Mouse (Mus musculus): ENCODE data around the gene Tssc4. TPM values are rescaled to one million over a fixed set of nuclear protein-coding genes. Genes with fewer than 3 reads are reported as not detected.
A peak's percentile ranks its signal among the peaks of the same experiment; 100 is the strongest.

The Tssc4 gene
- total RNA-seq, 2 experiments from 2014 or later: 38.5 to 41.4 TPM

DNA sequence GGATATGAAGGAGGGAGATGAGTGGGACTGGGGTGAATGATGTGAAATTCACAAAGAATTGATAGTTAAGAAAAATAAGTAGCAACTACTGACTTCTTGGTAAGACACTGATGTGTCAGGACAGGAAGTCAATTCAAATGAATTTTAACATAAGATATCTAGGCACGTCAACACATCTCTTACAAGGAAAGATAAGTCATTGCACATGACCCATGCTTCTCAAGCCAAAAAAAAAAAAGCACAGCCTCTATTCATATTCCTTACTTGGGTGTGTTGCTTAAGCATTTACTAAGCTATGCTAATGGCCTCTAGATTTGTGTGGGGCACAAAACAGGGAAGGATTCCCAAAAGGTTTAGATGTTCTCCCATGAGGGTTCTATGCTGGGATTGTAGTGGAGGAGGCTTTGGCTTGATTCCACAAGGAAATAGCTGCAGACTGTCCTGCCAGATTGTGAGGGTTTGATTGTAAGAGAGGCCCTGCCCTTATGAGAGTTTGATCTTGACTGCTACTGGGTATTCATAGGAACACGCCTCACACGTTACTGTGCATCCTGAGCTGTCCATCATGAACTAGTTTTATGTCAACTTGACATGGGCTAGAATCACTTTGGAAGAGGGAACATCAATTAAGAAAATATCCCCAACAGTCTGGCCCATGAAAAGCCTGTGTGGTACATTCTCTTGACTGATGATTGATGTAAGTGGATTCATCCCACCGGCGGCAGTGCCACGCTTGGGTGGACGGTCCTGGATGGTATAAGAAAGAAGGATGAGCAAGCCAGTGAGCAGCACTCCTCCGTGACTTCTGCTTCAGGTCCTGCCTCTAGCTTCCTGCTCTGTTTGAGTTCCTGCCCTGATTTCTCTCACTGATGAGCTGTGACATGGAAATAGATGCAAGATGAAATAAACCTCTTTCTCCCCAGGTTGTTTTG is 34.3 kb upstream of the Tssc4 start:
- no peak for TF ChIP-seq CTCF (conservative IDR thresholded peaks at IDR 0.05)
- H3K4me3 ChIP-seq: no peak overlapping the region
- no peak overlapping the region for H3K27ac ChIP-seq
- no peak for DNase-seq (ENCODE audit: low spot score in 2 of 2)

DNA sequence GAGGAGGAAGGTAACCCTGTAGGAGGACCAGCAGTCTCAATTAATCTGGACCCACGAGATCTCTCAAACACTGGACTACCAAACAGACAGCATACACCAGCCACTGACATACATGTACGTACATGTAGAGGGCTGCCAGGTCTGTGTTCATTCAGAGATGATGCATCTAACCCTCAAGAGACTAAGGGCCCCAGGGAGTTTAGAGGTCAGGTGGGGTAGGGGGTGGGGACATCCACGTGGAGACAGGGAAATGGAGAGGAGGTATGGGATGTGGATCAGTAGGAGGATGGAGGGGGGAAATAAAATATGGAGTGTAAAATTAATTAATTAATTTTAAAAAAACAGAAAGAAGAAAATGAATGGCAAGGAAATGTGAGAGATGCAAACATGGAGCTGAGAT is 32.3 kb upstream of the Tssc4 start:
- Histone ChIP-seq H3K4me3 (no peak overlapping the region), H3K27ac (no peak overlapping the region)
- DNase-seq (ENCODE audit: low spot score in 2 of 2): no peak
- TF ChIP-seq CTCF (conservative IDR thresholded peaks at IDR 0.05): no peak

DNA sequence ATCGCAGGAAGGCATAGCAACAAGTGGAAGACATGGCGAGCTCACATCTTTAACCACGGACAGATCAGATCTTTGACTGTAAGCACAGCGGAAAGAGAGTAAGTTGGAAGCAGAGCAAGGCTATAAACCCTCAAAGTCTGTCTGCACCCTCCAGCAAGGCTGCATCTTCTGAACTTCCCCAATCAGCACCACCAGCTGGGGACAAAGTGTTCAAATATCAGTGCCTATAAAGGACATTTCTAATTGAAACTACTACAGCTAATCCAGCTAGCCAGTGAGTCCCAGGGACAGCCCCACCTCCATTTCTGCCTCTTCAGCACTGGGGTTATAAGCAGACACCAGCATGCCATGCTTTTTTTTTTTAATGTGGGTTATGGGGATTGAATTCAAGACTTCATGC is 31.7 kb upstream of the Tssc4 start:
- H3K27ac ChIP-seq: no peak overlapping the region
- no peak for DNase-seq (ENCODE audit: low spot score in 2 of 2)
- H3K4me3 ChIP-seq: no peak overlapping the region
- no peak for TF ChIP-seq CTCF (conservative IDR thresholded peaks at IDR 0.05)

DNA sequence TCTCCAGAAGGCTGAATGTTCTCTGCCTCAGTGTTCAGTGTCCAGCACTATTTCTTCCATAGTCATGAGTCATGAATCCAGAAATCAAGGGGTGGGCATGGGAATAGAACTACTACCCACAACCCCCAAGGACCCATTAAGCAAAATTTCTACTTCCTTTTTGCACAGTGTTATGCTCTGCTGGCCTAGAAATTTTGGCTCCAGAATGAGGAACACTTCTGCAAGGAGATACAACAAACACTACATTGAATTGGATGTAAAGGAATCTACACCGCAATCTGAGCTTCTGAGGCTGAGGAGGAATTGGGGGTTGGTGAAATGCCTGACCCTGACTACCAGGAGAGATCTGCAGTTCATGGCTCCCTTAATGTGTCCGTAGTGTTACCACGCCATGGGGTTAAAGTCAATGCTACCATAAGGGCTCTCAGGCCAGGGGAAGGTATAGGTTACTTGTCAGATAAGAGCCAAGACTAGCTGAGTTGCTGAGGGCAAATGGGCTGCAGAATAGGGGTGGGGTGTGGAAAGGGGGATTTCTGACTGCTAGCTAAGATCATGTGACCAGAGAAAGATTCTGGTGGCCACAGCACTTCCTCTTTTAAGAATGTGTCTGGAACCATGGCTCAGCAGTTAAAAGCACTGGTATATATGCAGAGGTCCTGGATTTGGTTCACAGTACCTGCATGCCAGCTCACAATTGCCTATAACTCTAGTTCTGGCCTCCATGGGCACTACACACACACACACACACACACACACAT is 30.7 kb upstream of the Tssc4 start:
- H3K4me3 ChIP-seq: no peak overlapping the region
- DNase-seq (ENCODE audit: low spot score in 2 of 2): no peak
- H3K27ac ChIP-seq: peak overlapping the region; percentile 18; the same call in 1 of the 2 replicates
- TF ChIP-seq CTCF (conservative IDR thresholded peaks at IDR 0.05): no peak

DNA sequence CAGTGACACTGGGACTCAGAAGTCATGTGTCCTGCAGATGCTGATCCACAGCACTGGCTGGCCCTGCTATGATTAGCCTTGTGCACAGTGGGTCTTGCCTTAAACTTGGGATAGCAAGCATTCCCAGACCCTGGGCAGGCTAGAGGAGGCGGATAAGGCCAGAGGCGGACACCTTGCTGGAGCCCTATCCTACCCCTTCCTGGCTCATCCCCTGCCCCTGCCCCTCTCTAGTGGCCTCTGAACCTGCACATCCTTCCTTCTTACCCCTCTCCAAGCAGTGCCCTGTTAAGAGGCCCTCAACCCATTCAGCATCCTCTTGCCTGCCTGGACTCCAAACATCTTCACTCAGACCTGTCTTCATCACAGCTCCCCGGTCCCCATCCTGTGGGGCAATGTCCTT is 28.5 kb upstream of the Tssc4 start:
- DNase-seq (ENCODE audit: low spot score in 2 of 2): no peak
- Histone ChIP-seq H3K27ac (no peak overlapping the region), H3K4me3 (no peak overlapping the region)
- no peak for TF ChIP-seq CTCF (conservative IDR thresholded peaks at IDR 0.05)

DNA sequence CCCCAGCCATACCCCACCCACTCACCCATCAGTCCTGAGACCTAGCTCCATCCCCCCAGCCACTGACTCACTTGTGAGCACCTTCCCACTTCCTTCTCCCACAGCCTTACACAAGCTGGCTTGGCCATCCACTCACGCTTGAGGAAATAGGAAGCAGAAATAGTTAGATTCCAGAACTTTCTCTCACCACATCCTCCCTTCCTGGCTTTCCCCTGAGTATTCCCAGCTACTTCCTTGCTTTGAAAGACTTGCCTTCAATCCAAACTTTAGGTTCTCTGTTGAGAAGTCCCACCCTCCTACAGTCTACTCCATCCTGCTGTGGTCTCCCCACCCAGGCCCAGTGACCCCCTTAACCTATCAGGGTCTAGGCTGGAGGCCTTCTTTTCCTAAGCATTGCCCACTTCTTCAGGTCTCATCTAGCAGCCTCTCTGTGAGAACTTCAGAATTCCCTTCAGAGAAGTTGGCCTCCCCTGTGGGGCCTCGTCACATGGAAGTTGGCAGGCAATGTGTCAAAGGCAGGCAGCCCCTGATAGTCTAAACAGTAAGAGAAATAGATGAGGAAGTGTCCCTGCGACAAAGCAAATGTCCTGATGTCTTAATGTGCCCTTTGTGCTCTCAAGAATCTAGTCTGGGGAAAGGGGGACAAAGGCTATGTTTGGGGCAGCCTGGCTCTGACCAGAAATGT is 27.8 kb upstream of the Tssc4 start:
- peak overlapping the region; percentile 61 for H3K27ac ChIP-seq
- no peak for TF ChIP-seq CTCF (conservative IDR thresholded peaks at IDR 0.05)
- H3K4me3 ChIP-seq: no peak overlapping the region
- no peak for DNase-seq (ENCODE audit: low spot score in 2 of 2)

DNA sequence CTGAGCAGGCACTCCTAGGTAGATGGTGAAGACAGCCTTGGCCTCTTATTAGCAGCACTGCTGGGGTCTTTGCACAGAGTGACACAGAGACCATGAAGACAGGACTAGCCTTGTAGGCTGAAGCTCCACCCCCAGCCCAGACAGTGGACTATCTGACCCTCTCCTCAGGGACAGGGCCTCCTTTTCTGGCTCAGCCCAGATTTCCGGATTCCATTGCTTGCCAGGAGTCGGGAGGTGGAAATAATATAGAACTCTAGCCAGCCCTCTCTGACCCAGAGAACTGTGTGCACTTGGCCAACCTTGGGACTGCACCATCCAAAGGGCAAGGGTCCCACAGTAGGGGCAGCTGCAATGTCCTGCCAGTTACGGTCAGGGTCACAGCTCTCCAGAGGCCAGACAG is 27.0 kb upstream of the Tssc4 start:
- no peak overlapping the region for H3K4me3 ChIP-seq
- peak overlapping the region; percentile 61 for H3K27ac ChIP-seq
- no peak for TF ChIP-seq CTCF (conservative IDR thresholded peaks at IDR 0.05)
- no peak for DNase-seq (ENCODE audit: low spot score in 2 of 2)

DNA sequence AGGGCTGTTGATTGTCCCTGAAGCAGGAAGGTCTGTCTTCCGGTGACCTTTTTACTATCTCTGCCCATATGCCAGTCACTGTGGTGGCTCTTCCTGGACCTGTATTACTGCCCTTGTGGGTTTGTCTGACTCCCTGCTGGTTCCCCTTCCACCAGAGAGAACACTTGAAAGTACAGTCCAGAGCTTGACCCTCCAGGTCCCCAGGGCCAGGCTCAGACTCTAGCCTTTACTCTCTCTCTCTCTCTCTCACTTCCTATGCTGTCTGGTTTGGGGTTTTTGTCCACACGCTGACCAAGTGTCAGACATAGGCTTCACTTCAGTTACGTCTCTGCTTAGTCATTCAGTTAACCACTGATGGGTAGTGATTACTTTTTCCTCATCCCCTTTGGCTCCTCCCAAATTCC is 26.1 kb upstream of the Tssc4 start:
- Histone ChIP-seq H3K4me3 (no peak overlapping the region), H3K27ac (peak overlapping the region; percentile 61)
- no peak for DNase-seq (ENCODE audit: low spot score in 2 of 2)
- TF ChIP-seq CTCF (conservative IDR thresholded peaks at IDR 0.05): no peak

DNA sequence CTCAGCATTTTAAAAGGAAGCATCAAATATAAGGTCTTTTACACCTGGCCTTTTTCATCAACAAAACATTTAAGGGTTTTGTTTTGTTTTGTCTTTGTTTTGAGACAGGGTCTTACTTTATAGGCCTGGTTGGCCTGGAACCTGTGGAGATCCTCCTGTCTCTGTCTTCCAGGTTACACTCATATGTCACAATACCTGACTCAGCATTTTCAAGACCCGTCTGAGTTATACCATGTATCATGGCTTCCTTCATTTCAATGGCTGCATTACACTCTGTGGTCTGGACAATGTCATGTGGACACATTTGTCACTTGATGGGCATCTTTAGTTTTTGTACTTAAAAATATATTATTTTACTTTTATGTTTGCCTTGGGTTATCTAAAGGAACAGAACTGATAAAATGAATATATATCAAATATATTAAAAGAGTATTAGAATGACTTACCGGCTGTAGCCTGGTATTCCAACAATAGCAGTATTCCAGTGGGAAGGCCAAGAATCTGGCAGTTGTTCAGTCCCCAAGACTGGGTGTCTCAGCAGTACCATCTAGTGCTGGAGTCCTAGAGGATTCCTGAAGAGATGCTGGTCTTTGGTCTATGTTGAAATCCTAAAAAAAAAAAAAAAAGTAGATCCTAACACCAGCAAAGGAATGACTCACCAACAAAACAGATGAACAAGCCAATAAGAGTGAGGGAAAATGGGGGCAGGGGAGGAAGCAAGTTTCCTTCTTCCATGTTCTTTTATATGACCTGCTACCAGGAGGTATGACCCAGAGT is 24.8 kb upstream of the Tssc4 start:
- no peak for DNase-seq (ENCODE audit: low spot score in 2 of 2)
- no peak overlapping the region for H3K27ac ChIP-seq
- H3K4me3 ChIP-seq: no peak overlapping the region
- no peak for TF ChIP-seq CTCF (conservative IDR thresholded peaks at IDR 0.05)

DNA sequence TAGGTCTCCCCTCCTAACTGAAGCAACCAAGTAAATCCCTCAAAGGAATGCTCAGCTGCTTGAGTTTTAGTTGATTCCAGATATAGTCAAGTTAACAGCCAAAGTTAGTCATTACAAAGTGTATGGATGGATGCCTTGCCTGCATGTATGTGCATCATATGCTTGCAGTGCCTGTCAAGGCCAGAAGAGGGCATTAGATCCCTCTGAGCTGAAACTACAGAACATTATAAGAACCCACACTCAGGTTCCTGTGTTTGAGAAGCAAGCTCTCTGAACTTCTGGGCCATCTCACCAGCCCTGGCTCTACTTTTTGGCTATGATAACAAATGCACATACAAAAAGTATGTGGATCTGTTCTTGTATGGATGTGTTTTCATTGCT is 24.2 kb upstream of the Tssc4 start:
- DNase-seq (ENCODE audit: low spot score in 2 of 2): no peak
- H3K4me3 ChIP-seq: no peak overlapping the region
- TF ChIP-seq CTCF (conservative IDR thresholded peaks at IDR 0.05): peak; percentile 42
- H3K27ac ChIP-seq: no peak overlapping the region

DNA sequence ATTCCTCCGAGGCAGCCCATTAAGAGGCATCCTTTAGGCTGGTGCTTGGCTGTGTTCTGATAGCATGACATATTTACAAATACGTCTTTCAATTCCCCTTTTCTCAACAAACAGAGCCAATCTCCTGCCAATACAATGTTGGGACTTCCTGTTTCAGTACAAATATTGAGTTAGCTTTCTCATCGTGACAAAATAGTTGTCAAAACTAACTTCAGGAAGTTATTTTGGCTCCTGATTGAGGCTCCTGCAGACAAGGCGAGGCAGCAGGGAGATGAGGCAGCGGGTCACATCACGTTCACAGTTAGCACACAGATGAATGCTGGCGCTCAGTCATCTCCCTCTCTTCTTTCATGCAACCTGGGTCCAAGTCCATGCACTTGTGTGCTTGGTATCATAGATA is 22.7 kb upstream of the Tssc4 start:
- no peak overlapping the region for H3K4me3 ChIP-seq
- no peak overlapping the region for H3K27ac ChIP-seq
- no peak for DNase-seq (ENCODE audit: low spot score in 2 of 2)
- TF ChIP-seq CTCF (conservative IDR thresholded peaks at IDR 0.05): no peak

DNA sequence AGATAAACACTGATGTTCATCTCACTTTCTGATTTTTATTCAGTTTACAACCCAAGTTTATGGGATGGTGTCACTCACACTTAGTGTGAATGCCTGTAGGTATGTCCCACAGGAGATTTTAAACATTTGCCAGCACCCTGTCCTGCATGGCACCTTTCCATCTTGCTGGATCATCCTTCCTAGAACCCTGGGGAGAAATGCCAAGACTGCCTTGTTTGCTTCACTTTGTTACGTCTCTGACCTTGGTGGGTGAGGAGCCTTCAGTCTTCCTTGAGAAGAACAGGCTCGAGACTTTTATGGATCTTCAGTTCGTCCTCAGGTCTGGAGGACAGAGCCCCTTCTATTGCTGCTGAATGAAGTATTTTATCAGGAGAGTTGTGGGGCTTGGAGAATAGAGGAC is 19.7 kb upstream of the Tssc4 start:
- DNase-seq (ENCODE audit: low spot score in 2 of 2): no peak
- Histone ChIP-seq H3K27ac (peak overlapping the region; percentile 46; the same call in 1 of the 2 replicates), H3K4me3 (no peak overlapping the region)
- no peak for TF ChIP-seq CTCF (conservative IDR thresholded peaks at IDR 0.05)

Measured in layer of hippocampus, adult 2 months (tissue).